8 mouse cellular contexts compared by ENCODE assay signal in genomic region chr4:44973871-44974270, GRCm38 (mm10). TPM values are rescaled to one million over a fixed set of nuclear protein-coding genes. Genes with fewer than 3 reads are reported as not detected.
DNase-seq lines count a peak whose midpoint lies in the region; ATAC-seq lines count a peak whose summit lies in the region.

No protein-coding gene starts in this region.

- intact Hi-C loops in heart, postnatal 10 days (cut with DNase I), result loop anchor here (2.0 to 5.0 kb wide), 2 partner anchors 37 to 123 kb away; no protein-coding TSS in a partner anchor

- no peaks in the 10 kb centered on the region for H3K36me3 ChIP-seq in kidney, embryonic 15.5 days
- no peaks in the 10 kb centered on the region for H3K36me3 ChIP-seq in embryonic facial prominence, embryonic 12.5 days
- no peaks in the 10 kb centered on the region for H3K36me3 ChIP-seq in intestine, embryonic 14.5 days (ENCODE audit: control insufficient read depth, insufficient read depth, low read length)
- H3K36me3 ChIP-seq in midbrain, embryonic 16.5 days (ENCODE audit: control insufficient read depth, insufficient read depth, low read length), result no peaks in the 10 kb centered on the region

- no peak overlapping the region for H3K27ac ChIP-seq in kidney, embryonic 15.5 days
- no peak overlapping the region for H3K27ac ChIP-seq in embryonic facial prominence, embryonic 12.5 days
- no peak overlapping the region for H3K27ac ChIP-seq in intestine, embryonic 14.5 days (ENCODE audit: low read depth)
- no peak overlapping the region for H3K27ac ChIP-seq in midbrain, embryonic 16.5 days (ENCODE audit: low read length)

- peak; percentile 31; the same call in 1 of the 2 replicates for ATAC-seq in kidney, embryonic 15.5 days (replicated peaks; ENCODE audit: low FRiP score)
- ATAC-seq in embryonic facial prominence, embryonic 12.5 days (ENCODE audit: insufficient number of reproducible peaks, insufficient read depth, low FRiP score, low TSS enrichment), result no peak
- ATAC-seq in intestine, embryonic 14.5 days (replicated peaks; ENCODE audit: low FRiP score, low TSS enrichment, low read depth), result no peak; the same call in 1 of the 2 replicates
- ATAC-seq in midbrain, embryonic 16.5 days, result 0 out of 2 replicates have a peak, but pooled peaks have one; percentile 8

- H3K4me1 ChIP-seq in kidney, embryonic 15.5 days, result peaks cover 12% of the 10 kb centered on the region
- no peaks in the 10 kb centered on the region for H3K4me1 ChIP-seq in embryonic facial prominence, embryonic 12.5 days
- no peaks in the 10 kb centered on the region for H3K4me1 ChIP-seq in intestine, embryonic 14.5 days (replicated peaks; ENCODE audit: control insufficient read depth, insufficient read depth, low read length)
- H3K4me1 ChIP-seq in midbrain, embryonic 16.5 days (ENCODE audit: control insufficient read depth, insufficient read depth, low read length), result no peaks in the 10 kb centered on the region

- DNase-seq in kidney, postnatal 10 days, result no peak
- no peak for DNase-seq in intestine, embryonic 14.5 days (ENCODE audit: low spot score)
- DNase-seq in urinary bladder, adult 18-20 months (ENCODE audit: low spot score in 2 of 2), result no peak
- DNase-seq in heart, postnatal 10 days, result no peak
- no peak for DNase-seq in ovary, postnatal 10 days (ENCODE audit: low spot score)

- peak overlapping the region; percentile 25 for H3K4me3 ChIP-seq in kidney, embryonic 15.5 days (replicated peaks)
- H3K4me3 ChIP-seq in embryonic facial prominence, embryonic 12.5 days, result 0 out of 2 replicates have a peak overlapping the region, but pooled peaks have one; percentile 4
- no peak overlapping the region; the same call in 1 of the 2 replicates for H3K4me3 ChIP-seq in intestine, embryonic 14.5 days (ENCODE audit: low read depth, low read length)
- no peak overlapping the region for H3K4me3 ChIP-seq in midbrain, embryonic 16.5 days (ENCODE audit: low read depth, low read length)

- no peaks in the 10 kb centered on the region for H3K9me3 ChIP-seq in kidney, embryonic 15.5 days (replicated peaks)
- H3K9me3 ChIP-seq in embryonic facial prominence, embryonic 12.5 days, result no peaks in the 10 kb centered on the region
- no peaks in the 10 kb centered on the region for H3K9me3 ChIP-seq in intestine, embryonic 14.5 days (ENCODE audit: control insufficient read depth, low read length)
- H3K9me3 ChIP-seq in midbrain, embryonic 16.5 days (replicated peaks; ENCODE audit: control insufficient read depth, low read length, poor library complexity, severe bottlenecking), result no peaks in the 10 kb centered on the region

- H3K4me2 ChIP-seq in kidney, embryonic 15.5 days, result peak overlapping the region; percentile 56
- H3K4me2 ChIP-seq in embryonic facial prominence, embryonic 12.5 days (replicated peaks), result peak overlapping the region; percentile 27
- peak overlapping the region; percentile 43 for H3K4me2 ChIP-seq in intestine, embryonic 14.5 days (ENCODE audit: low read length)
- peak overlapping the region; percentile 23 for H3K4me2 ChIP-seq in midbrain, embryonic 16.5 days (ENCODE audit: low read length)

- WGBS in kidney, embryonic 15.5 days, result 53% methylated on average over 14 of the region's 14 CpGs
- 54% methylated on average over 14 of the region's 14 CpGs for WGBS in embryonic facial prominence, embryonic 12.5 days
- 48% methylated on average over 14 of the region's 14 CpGs for WGBS in intestine, embryonic 14.5 days
- WGBS in midbrain, embryonic 16.5 days, result 57% methylated on average over 14 of the region's 14 CpGs

- H3K9ac ChIP-seq in kidney, embryonic 15.5 days, result no peak overlapping the region
- H3K9ac ChIP-seq in embryonic facial prominence, embryonic 12.5 days, result no peak overlapping the region
- H3K9ac ChIP-seq in intestine, embryonic 14.5 days (ENCODE audit: low read length), result no peak overlapping the region
- no peak overlapping the region for H3K9ac ChIP-seq in midbrain, embryonic 16.5 days (ENCODE audit: low read depth, low read length)

- no peaks in the 10 kb centered on the region for H3K27me3 ChIP-seq in kidney, embryonic 15.5 days
- no peaks in the 10 kb centered on the region for H3K27me3 ChIP-seq in embryonic facial prominence, embryonic 12.5 days
- no peaks in the 10 kb centered on the region for H3K27me3 ChIP-seq in intestine, embryonic 14.5 days (replicated peaks; ENCODE audit: control insufficient read depth, insufficient read depth, low read length)
- no peaks in the 10 kb centered on the region for H3K27me3 ChIP-seq in midbrain, embryonic 16.5 days (ENCODE audit: control insufficient read depth, insufficient read depth, low read depth, low read length)

RNA-seq across cellular contexts. Expression of gene Grhpr, which starts 7.3 kb away (rescaled TPM):
- polyA plus RNA-seq in kidney, embryonic 15.5 days (2015; fragmentation: Nextera tagmentation; extraction: Ambion mirVana), result 86.7 and 97.2 TPM in 2 replicates
- polyA plus RNA-seq in embryonic facial prominence, embryonic 12.5 days (2016; fragmentation: Nextera tagmentation; extraction: Ambion mirVana), result 46.9 and 50.6 TPM in 2 replicates
- 64.3 and 70.6 TPM in 2 replicates for polyA plus RNA-seq in intestine, embryonic 14.5 days (2014; fragmentation: Nextera tagmentation; extraction: Ambion mirVana)
- polyA plus RNA-seq in midbrain, embryonic 16.5 days (2015; fragmentation: Nextera tagmentation; extraction: Ambion mirVana), result 23.9 and 27.2 TPM in 2 replicates
- total RNA-seq in heart, postnatal 10 days (2021), result 10 to 100 TPM; 43.0 to 47.7 TPM

RNA-seq across cellular contexts. Expression of gene Zbtb5, which starts 38.3 kb away (rescaled TPM):
- polyA plus RNA-seq in kidney, embryonic 15.5 days (2015; fragmentation: Nextera tagmentation; extraction: Ambion mirVana), result 23.0 and 24.1 TPM in 2 replicates
- polyA plus RNA-seq in embryonic facial prominence, embryonic 12.5 days (2016; fragmentation: Nextera tagmentation; extraction: Ambion mirVana), result 38.7 TPM in 2 replicates
- polyA plus RNA-seq in intestine, embryonic 14.5 days (2014; fragmentation: Nextera tagmentation; extraction: Ambion mirVana), result 21.4 and 23.7 TPM in 2 replicates
- 44.5 and 48.7 TPM in 2 replicates for polyA plus RNA-seq in midbrain, embryonic 16.5 days (2015; fragmentation: Nextera tagmentation; extraction: Ambion mirVana)
- 10 to 100 TPM in 1 of 2 experiments, 1 to 10 TPM in 1; 8.5 to 11.6 TPM for total RNA-seq in heart, postnatal 10 days (2021)

RNA-seq across cellular contexts. Expression of gene Polr1e, which starts 44.5 kb away (rescaled TPM):
- polyA plus RNA-seq in kidney, embryonic 15.5 days (2015; fragmentation: Nextera tagmentation; extraction: Ambion mirVana), result 40.9 and 48.4 TPM in 2 replicates
- 47.8 and 48.9 TPM in 2 replicates for polyA plus RNA-seq in embryonic facial prominence, embryonic 12.5 days (2016; fragmentation: Nextera tagmentation; extraction: Ambion mirVana)
- polyA plus RNA-seq in intestine, embryonic 14.5 days (2014; fragmentation: Nextera tagmentation; extraction: Ambion mirVana), result 41.8 and 44.8 TPM in 2 replicates
- polyA plus RNA-seq in midbrain, embryonic 16.5 days (2015; fragmentation: Nextera tagmentation; extraction: Ambion mirVana), result 31.7 and 33.2 TPM in 2 replicates
- 10 to 100 TPM; 34.1 to 49.8 TPM for total RNA-seq in heart, postnatal 10 days (2021)

Comparison
In these comparisons a context has a peak if more than half of its experiments do, and no peak if none do; other contexts are left out.
1. ATAC-seq: peak in kidney, embryonic 15.5 days (single experiment) and midbrain, embryonic 16.5 days (single experiment); none in embryonic facial prominence, embryonic 12.5 days (single experiment) and intestine, embryonic 14.5 days (single experiment).
2. H3K4me3 ChIP-seq: peak in kidney, embryonic 15.5 days (single experiment) and embryonic facial prominence, embryonic 12.5 days (single experiment); none in intestine, embryonic 14.5 days (single experiment) and midbrain, embryonic 16.5 days (single experiment).
3. Peak in every context shown above with its lines, with median percentiles within 50 percentile points of each other: H3K4me2 ChIP-seq.